Mouse (Mus musculus) adrenal gland, adult 18-20 months (tissue): ENCODE measurements around the gene Olfr1497. TPM values are rescaled to one million over a fixed set of nuclear protein-coding genes. Genes with fewer than 3 reads are reported as not detected.
"Not testable (repeated sequence)": the region's sequence is repeated elsewhere in the genome, so short reads cannot be mapped to it uniquely, and the experiment has no call there.

Experiments used
- DNase-seq, 2 experiments: peaks; one replicate each; pipeline ENCODE4 v3.0.0; 2021 to 2022; ENCODE audit warnings: low spot score in 2 of 2
- long read RNA-seq, 2 experiments: library from polyadenylated mRNA; stranded (forward); transcript quantifications; one replicate each; pipeline ENCODE4 v2.0.0; 2021
- total RNA-seq, 2 experiments: library from RNA; stranded (reverse); gene quantifications; 1 replicate in 1 of 2; 2 replicates in 1 of 2; pipeline ENCODE4 v1.2.3; 2021

Gene Olfr1497
- total RNA-seq: not detected
- long read RNA-seq, experiment 1: 0 reads
- long read RNA-seq, experiment 2: 0 reads

DNA sequence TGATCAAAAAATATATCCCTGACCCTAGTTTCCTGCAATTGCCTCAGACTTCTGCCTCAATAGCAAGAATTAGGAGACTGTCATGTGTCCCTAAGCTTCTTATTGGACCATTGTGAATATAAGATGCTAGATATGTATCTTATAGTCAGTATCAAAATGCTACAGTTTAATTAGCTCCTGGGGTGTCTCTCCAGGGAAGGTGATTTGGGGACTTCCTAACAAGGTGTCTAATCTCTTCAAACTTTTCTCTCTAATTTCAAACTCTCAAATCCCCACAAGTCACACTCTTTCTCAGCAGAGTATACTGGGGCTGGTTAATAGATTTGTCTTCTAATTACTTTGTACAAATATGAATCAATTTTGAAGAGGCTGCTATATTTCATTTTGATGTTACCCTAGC, at the start of gene Olfr1497:
Gene Olfr1497, minus strand, starts transcription at position 101 of the 400 bp plus-strand sequence.
- no peak for DNase-seq

DNA sequence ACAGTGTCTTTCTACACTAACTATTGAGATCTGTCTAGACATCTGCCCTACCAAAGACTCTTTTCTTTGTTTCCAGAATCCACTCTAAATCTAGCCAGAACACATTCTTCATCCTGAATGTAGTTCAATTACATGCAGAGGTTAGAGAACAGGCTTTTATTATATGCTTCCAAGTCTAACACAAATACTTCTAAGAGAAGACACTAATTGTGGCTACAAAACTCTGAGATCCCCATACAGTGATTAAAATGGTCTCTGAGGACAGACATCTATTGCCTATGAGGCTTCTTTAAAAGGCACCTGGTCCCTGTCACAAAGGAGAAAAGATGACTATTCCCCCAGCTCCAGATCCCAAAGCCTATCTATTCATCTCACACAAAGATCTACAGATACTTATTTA, 32.4 kb upstream of the Olfr1497 start, which contains the start of gene Olfr1500:
Gene Olfr1500, minus strand, starts transcription at position 101 of the 400 bp plus-strand sequence.
- no peak for DNase-seq

DNA sequence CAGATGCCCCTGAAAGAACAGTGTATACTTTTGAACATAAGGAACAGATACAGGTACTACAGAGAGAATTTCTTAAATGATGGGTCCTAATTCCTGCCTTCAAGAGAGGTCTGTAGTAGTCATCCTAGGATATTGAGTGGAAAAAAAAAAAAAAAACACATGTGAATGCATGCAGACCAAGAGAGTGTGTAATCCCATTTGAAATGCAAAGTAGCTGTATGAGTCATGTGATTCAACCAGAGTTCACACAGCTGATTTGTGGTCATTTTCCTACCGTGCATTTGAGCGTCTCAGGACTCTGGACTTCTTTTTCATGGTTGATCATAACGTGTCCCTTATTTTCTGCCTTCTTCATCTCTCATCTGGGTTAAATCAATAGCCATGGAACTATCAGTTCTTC, 30.4 kb upstream of the Olfr1497 start:
- DNase-seq: no peak

DNA sequence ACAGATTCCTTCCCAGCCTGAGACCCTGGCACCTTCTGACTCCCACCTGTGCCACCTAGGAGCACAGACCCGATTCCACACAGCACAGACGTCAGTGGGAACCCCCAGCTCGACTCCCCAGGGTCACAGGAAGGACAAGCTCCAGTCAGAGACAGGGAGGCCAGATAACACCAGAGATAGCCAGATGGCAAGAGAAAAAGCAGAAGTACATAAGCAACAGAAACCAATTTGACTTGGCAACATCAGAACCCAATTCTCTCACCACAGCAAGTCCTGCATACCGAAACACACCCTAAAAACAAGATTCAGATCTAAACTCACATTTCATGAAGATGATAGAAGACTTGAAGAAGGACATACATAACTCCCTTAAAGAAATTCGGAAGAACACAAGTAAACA, 22.8 kb upstream of the Olfr1497 start:
- DNase-seq: no peak

DNA sequence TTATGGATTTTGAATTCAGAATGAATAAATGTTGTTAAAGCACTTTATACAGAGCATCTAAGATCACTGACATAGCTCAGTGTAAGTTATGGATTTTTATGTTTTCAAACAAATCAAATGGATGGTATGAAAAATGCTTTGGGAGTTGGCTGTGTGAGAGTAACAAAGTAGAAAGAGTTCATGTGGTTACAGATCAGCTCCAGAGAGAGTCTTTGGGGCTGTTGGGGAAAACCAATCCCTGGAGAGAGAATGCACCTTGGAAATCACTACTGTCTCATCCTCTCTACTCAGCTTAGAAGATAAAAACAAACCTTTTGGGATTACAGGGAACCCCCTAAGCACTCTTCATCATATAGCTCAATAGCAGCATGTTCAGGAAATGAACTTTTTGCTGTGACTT, 21.3 kb upstream of the Olfr1497 start, which contains the start of gene Olfr1499:
Gene Olfr1499, minus strand, starts transcription at position 101 of the 400 bp plus-strand sequence.
- no peak for DNase-seq

DNA sequence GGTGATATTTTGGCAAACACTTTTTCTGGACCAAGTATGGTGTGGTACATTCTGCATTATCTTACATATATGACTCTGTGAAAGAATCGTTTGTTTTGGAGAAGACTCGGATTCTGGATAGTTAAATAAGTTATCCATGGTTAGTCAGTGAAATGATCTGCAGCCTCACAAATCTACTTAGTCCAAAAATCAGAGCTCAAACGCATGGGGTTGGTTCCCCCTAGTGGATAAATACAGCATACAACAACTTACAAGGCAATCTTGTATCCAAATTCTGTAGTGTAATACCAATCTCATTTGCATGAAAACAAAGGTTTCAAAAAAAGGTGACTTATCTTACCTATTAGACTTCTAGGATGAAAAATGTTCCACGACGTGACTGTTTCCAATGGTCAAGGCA, 20.8 kb upstream of the Olfr1497 start:
- no peak for DNase-seq

DNA sequence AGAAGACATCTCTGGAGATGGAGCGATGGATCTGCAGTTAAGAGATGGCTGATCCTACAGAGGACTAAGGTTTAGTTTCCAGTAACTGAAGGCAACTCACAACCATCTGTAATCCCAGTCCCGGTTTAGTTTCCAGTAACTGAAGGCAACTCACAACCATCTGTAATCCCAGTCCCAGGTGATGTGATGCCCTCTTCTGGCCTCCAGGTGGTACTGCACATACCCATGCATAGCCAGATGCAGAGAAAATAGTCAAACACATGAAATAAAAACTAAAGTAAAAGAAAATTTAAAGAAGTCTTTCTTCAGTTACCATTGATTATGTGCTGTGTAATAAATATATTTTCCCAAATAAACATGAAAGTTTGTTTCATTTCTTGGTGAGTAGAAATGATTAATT, 14.8 kb upstream of the Olfr1497 start:
- no peak for DNase-seq

DNA sequence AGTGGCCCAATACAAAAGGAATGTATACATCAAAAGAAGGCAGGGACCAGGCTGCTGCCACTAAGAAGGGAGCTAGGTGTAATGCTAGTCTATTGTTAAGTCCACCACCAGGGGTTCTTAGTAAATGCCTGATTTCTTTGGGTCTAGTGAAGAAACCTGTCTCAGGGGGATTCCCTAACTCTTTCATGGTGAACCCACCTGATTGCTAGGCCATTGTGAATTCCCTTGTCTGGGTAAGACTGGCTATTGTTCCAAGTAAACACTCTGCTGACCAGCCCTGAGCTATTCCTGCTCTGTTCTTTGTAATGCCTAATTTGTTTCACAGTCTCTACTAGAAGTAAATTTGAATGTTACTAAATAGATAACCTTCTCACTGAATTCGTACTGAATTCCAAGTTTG, 7.5 kb upstream of the Olfr1497 start:
- DNase-seq: not testable (repeated sequence)

DNA sequence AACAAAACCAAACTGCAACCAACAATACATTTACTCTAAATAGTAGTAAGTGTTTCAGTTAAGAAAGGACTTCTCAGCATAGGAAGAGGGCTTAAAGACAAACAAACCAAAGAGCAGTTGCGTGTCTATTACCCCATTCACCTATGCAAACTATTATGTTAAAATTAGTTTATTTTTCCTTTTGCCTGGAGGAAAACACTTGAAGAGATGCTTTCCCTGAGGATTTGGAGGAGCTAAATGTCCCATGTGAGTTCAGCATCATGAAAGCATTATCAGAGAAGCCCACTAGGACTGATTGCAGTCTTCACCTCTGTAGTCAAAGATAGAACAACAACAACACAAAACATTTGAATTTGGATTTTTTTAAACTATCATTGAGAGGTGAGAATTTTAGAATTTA, 20.4 kb downstream of the Olfr1497 start, which contains the start of gene Olfr1496:
Gene Olfr1496, plus strand, starts transcription at position 301 of the 400 bp plus-strand sequence.
- DNase-seq: no peak

DNA sequence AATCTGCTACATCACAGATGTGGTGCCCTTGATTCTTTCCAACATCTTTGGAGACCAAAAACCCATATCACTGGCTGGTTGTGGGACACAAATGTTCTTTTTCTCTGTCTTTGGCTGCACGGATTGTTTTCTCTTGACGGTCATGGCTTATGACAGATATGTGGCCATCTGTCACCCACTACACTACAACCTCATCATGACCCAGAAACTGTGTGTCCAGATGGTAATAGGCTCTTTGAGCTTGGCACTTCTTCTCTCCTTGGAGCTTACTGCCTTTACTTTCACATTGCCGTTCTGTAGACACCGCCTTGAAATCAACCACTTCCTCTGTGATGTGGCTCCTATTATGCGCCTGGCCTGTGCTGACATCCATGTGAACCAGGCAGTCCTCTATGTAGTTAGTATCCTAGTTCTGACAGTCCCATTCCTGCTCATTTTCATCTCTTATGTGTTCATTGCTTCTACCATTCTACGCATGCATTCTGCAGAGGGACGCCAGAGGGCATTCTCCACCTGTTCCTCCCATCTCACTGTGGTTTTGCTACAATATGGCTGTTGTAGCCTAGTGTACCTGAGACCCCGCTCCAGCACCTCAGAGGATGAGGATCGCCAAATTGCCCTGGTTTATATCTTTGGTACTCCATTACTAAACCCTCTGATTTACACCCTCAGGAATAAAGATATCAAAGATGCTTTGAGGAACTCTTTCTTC, 29.3 kb downstream of the Olfr1497 start:
- no peak for DNase-seq

DNA sequence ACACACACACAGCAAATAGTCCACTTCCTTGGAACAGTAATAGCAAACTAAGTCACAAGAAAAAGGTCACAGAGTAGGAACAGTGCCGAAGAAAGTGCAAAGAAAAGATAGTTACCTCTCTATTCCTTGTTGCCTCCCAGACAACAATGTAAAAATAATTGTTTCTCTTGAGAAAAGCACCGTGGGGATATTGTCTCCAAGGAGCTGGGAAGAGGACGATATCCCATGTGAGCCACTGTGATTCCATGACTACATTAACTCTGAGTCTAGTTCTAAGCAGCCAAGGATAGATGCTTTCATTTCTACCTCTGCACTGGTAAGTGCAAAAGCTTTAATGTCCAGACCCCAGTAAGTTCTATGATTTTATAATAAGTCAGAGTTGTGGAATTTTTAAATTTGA, 33.7 kb downstream of the Olfr1497 start, which contains the start of gene Olfr1495:
Gene Olfr1495, plus strand, starts transcription at position 301 of the 400 bp plus-strand sequence.
- no peak for DNase-seq

DNA sequence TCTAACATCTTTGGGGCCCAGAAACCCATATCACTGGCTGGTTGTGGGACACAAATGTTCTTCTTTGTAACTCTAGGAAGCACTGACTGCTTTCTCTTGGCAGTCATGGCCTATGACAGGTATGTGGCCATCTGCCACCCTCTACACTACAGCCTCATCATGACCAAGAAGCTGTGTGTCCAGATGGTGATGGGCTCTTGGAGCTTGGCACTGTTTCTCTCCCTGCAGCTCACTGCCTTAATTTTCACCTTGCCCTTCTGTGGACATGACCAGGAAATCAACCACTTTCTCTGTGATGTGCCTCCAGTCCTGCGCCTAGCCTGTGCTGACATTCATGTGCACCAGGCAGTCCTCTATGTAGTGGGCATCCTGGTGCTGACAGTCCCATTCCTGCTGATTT, 48.6 kb downstream of the Olfr1497 start:
- DNase-seq: no peak

Other genes starting within 250 kb of the Olfr1497 start
- gene Olfr1484, start 214.7 kb downstream of the Olfr1497 start, total RNA-seq: not detected
- not detected for gene Olfr1487, start 180.8 kb downstream of the Olfr1497 start, total RNA-seq
- not detected for gene Olfr1489, start 166.6 kb downstream of the Olfr1497 start, total RNA-seq
- gene Olfr1490, start 147.1 kb downstream of the Olfr1497 start, total RNA-seq: not detected
- not detected for gene Olfr1491, start 100.9 kb downstream of the Olfr1497 start, total RNA-seq
- gene Olfr1493-ps1, start 74.9 kb downstream of the Olfr1497 start, total RNA-seq: not detected
- gene Olfr1494, start 58.5 kb downstream of the Olfr1497 start, total RNA-seq: not detected
- gene Olfr1495, start 33.6 kb downstream of the Olfr1497 start, total RNA-seq: not detected
- gene Olfr1496, start 20.3 kb downstream of the Olfr1497 start, total RNA-seq: not detected
- not detected for gene Olfr1499, start 21.2 kb upstream of the Olfr1497 start, total RNA-seq
- gene Olfr1500, start 32.3 kb upstream of the Olfr1497 start, total RNA-seq: not detected
- gene Olfr1501, start 52.5 kb upstream of the Olfr1497 start, total RNA-seq: not detected
- not detected for gene Olfr1502, start 63.6 kb upstream of the Olfr1497 start, total RNA-seq
- gene Olfr1504, start 99.7 kb upstream of the Olfr1497 start, total RNA-seq: not detected
- not detected for gene Olfr1505, start 115.3 kb upstream of the Olfr1497 start, total RNA-seq